Mouse (Mus musculus) spleen, postnatal 0 days (tissue): ENCODE data around the gene Them7. TPM values are rescaled to one million over a fixed set of nuclear protein-coding genes. Genes with fewer than 3 reads are reported as not detected.

Experiments used
- polyA plus RNA-seq: library from polyadenylated mRNA; unstranded; fragments of >200 nt; fragmentation: Nextera tagmentation; extraction: Ambion mirVana; gene quantifications from 2 replicates; pipeline ENCODE4 v1.2.1, GENCODE M21; 2015

Gene Them7
- polyA plus RNA-seq, result 0.10 TPM in 1 of 2 replicates, not detected in the other

DNA sequence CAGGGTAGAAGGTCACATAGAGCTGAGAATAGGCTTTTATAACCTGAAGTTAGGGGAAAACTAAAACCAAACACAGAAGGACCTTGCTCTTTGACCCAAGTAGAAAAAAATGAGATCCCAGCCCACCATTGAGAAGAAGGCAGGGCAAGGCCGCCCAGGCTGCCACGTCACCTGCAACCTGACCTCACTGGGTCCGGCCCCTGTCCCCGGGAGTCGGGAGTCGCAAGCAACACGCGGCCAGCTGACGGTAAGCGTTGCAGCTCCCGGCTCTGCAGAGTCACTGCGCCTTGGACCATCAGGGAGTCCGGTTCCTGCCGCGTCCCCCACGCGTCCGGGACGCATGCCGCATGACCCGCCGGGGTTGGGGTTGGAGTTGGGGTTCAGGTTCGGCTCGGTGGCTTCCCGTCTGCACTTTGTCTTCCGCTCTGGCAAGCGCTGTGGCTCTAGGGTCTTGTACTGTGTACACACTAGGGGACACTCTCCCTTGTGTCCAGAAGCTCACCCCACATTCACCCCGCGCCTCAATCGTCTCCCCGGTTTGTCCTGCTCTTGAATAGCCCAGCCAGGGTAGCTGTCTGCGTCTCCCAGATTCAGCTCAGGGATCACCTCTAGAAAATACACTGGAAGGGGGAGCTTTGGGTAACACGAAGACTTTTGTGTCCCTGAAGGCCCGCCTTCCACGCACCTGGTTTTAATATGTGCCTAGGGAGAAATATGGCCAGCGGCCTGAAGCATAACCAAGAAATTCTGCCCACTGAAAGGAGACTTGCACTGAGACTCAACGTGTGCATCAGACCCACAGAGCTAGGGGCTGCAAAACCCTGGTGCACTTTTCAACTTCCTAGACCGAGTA lies at the start of gene Them7:
TSS of gene Them7 (plus strand) at position 187 of the 853 bp plus-strand sequence.

DNA sequence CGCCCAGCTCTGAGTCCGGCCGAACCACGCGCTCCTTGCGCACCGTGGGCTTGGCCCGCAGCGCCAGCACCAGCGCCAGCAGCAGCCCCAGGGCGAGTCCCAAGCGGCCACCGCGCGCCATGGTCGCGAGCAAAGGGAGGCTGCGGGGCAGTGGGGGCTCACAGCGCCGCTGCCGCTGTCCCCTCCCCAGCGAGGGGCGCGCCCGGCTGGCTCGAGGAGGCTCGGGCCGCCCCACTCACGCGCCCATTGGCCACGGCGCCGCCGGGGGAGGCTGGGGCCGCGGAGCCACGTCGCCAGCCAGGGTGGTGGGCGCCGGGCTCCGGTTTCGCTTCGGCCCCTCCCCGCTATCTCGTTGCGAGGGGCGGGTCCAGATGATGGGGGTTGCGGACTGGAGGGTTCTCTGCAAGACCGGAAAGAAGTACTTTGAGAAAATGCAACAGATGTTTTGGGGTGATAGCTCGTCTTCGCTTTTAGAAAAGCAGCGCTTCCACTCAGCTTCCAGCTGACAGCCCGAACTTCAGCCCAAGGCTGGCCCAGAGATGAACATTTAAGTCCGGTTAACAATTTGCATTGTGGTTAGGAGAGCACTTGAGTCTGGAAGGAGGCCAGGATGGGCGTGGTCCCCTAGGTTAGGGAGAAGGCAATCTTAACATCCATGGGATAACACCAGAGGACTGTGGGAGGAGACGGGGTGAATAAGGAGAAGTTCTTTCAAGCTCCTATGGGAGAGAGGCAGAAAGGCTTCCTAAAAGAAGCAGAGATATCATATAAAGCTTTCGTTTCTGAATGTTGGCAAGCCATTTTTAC lies 175.2 kb downstream of the Them7 start, which contains the start of gene Rcn1:
TSS of gene Rcn1 (minus strand) at position 235 of the 807 bp plus-strand sequence.

Other genes starting within 250 kb of the Them7 start
- 231 and 236 TPM in 2 replicates for gene Eif3m, start 207.2 kb upstream of the Them7 start, polyA plus RNA-seq
- not detected in 2 replicates for gene Gm11060, start 132.3 kb upstream of the Them7 start, polyA plus RNA-seq
- 21.9 and 31.3 TPM in 2 replicates for gene Wt1, start 97.8 kb upstream of the Them7 start, polyA plus RNA-seq
- gene Rcn1, start 175.0 kb downstream of the Them7 start, polyA plus RNA-seq, result 26.6 and 35.5 TPM in 2 replicates